Mouse (Mus musculus): ENCODE data around the gene Ccdc122. TPM values are rescaled to one million over a fixed set of nuclear protein-coding genes. Genes with fewer than 3 reads are reported as not detected.

The Ccdc122 gene
- polyA plus RNA-seq (2012) = not detected in 2 replicates

GRCm38 (mm10) chr14:77036226-77037046 is at the start of gene Ccdc122, which contains the start of gene Lacc1:
Ccdc122 (plus strand) TSS chr14:77036772.
Lacc1 (minus strand) TSS chr14:77036904.
- TF ChIP-seq GATA1 (IDR thresholded peaks at IDR 0.05; ENCODE audit: low read length) = no peak

- no peak for TF ChIP-seq GATA1 (IDR thresholded peaks at IDR 0.05; ENCODE audit: low read length)
Observed at GRCm38 (mm10) chr14:77004740-77005139, 31.8 kb upstream of the Ccdc122 start.

GRCm38 (mm10) chr14:77005566-77005965 is 31.0 kb upstream of the Ccdc122 start:
- no peak for TF ChIP-seq GATA1 (IDR thresholded peaks at IDR 0.05; ENCODE audit: low read length)

GRCm38 (mm10) chr14:77008238-77008637 is 28.3 kb upstream of the Ccdc122 start:
- no peak for TF ChIP-seq GATA1 (IDR thresholded peaks at IDR 0.05; ENCODE audit: low read length)

- no peak for TF ChIP-seq GATA1 (IDR thresholded peaks at IDR 0.05; ENCODE audit: low read length)
Observed at GRCm38 (mm10) chr14:77011804-77012203, 24.8 kb upstream of the Ccdc122 start.

- TF ChIP-seq GATA1 (IDR thresholded peaks at IDR 0.05; ENCODE audit: low read length) = no peak
Observed at GRCm38 (mm10) chr14:77017211-77017610, 19.4 kb upstream of the Ccdc122 start.

- TF ChIP-seq GATA1 (IDR thresholded peaks at IDR 0.05; ENCODE audit: low read length) = no peak
Observed at GRCm38 (mm10) chr14:77024499-77024898, 12.1 kb upstream of the Ccdc122 start.

- no peak for TF ChIP-seq GATA1 (IDR thresholded peaks at IDR 0.05; ENCODE audit: low read length)
Observed at GRCm38 (mm10) chr14:77029319-77030054, 7.1 kb upstream of the Ccdc122 start.

GRCm38 (mm10) chr14:77030808-77031207 is 5.8 kb upstream of the Ccdc122 start:
- TF ChIP-seq GATA1 (IDR thresholded peaks at IDR 0.05; ENCODE audit: low read length) = no peak

- TF ChIP-seq GATA1 (IDR thresholded peaks at IDR 0.05; ENCODE audit: low read length) = no peak
Observed at GRCm38 (mm10) chr14:77032433-77032832, 4.1 kb upstream of the Ccdc122 start.

GRCm38 (mm10) chr14:77033391-77033790 is 3.2 kb upstream of the Ccdc122 start:
- no peak for TF ChIP-seq GATA1 (IDR thresholded peaks at IDR 0.05; ENCODE audit: low read length)

- TF ChIP-seq GATA1 (IDR thresholded peaks at IDR 0.05; ENCODE audit: low read length) = no peak
Observed at GRCm38 (mm10) chr14:77034175-77034915, 2.2 kb upstream of the Ccdc122 start.

- TF ChIP-seq GATA1 (IDR thresholded peaks at IDR 0.05; ENCODE audit: low read length) = no peak
Observed at GRCm38 (mm10) chr14:77034970-77035369, 1.6 kb upstream of the Ccdc122 start.

- no peak for TF ChIP-seq GATA1 (IDR thresholded peaks at IDR 0.05; ENCODE audit: low read length)
Observed at GRCm38 (mm10) chr14:77037330-77037729, 758 bp downstream of the Ccdc122 start.

GRCm38 (mm10) chr14:77037832-77038425 is 1.4 kb downstream of the Ccdc122 start:
- TF ChIP-seq GATA1 (IDR thresholded peaks at IDR 0.05; ENCODE audit: low read length) = no peak
